Mouse (Mus musculus): Measurements from ENCODE around the gene Pgd. TPM values are rescaled to one million over a fixed set of nuclear protein-coding genes. Genes with fewer than 3 reads are reported as not detected.
"Not testable (repeated sequence)": the region's sequence is repeated elsewhere in the genome, so short reads cannot be mapped to it uniquely, and the experiment has no call there.

The Pgd gene
- polyA plus RNA-seq, 1 experiment from 2014 or later = 91.1 TPM

GRCm38 (mm10) chr4:149133395-149133794, 33.2 kb downstream of the Pgd start:
- H3K36me3 ChIP-seq = peaks cover 33% of the 10 kb centered on the region
- WGBS = 78% methylated on average over 5 of the region's 5 CpGs

GRCm38 (mm10) chr4:149131789-149132565, 34.6 kb downstream of the Pgd start:
- Histone ChIP-seq H3K4me2 (no peak overlapping the region), H3K4me3 (no peak overlapping the region), H3K9me3 (replicated peaks) (no peaks in the 10 kb centered on the region), H3K9ac (no peak overlapping the region), H3K27ac (ENCODE audit: poor library complexity, severe bottlenecking) (no peak overlapping the region), H3K4me1 (replicated peaks) (peaks cover 8% of the 10 kb centered on the region; the same call in 1 of the 2 replicates), H3K27me3 (replicated peaks) (no peaks in the 10 kb centered on the region), H3K36me3 (peaks cover 44% of the 10 kb centered on the region)
- WGBS = 87% methylated on average over 21 of the region's 21 CpGs
- no peak for ATAC-seq (ENCODE audit: insufficient number of reproducible peaks, low FRiP score)

More at GRCm38 (mm10) chr4:149133395-149133794, 33.2 kb downstream of the Pgd start:
- no peak overlapping the region for H3K9ac ChIP-seq
- no peaks in the 10 kb centered on the region for H3K27me3 ChIP-seq (replicated peaks)
- H3K4me2 ChIP-seq = no peak overlapping the region
- no peaks in the 10 kb centered on the region for H3K9me3 ChIP-seq (replicated peaks)
- H3K27ac ChIP-seq (ENCODE audit: poor library complexity, severe bottlenecking) = no peak overlapping the region
- no peak for ATAC-seq (ENCODE audit: insufficient number of reproducible peaks, low FRiP score)
- no peak overlapping the region for H3K4me3 ChIP-seq
- H3K4me1 ChIP-seq (replicated peaks) = peaks cover 9% of the 10 kb centered on the region; the same call in 1 of the 2 replicates

- Histone ChIP-seq H3K4me3 (no peak overlapping the region), H3K27ac (ENCODE audit: poor library complexity, severe bottlenecking) (no peak overlapping the region), H3K9me3 (replicated peaks) (no peaks in the 10 kb centered on the region), H3K4me2 (no peak overlapping the region), H3K36me3 (peaks cover 44% of the 10 kb centered on the region), H3K9ac (no peak overlapping the region), H3K4me1 (replicated peaks) (peaks cover under 1% of the 10 kb centered on the region; the same call in 1 of the 2 replicates), H3K27me3 (replicated peaks) (no peaks in the 10 kb centered on the region)
- 86% methylated on average over 23 of the region's 23 CpGs for WGBS
- no peak for ATAC-seq (ENCODE audit: insufficient number of reproducible peaks, low FRiP score)
Measured at GRCm38 (mm10) chr4:149131021-149131752, 35.4 kb downstream of the Pgd start.

GRCm38 (mm10) chr4:149128467-149128866, 38.1 kb downstream of the Pgd start:
- ATAC-seq (ENCODE audit: insufficient number of reproducible peaks, low FRiP score) = no peak
- peaks cover 41% of the 10 kb centered on the region for H3K36me3 ChIP-seq
- H3K4me1 ChIP-seq (replicated peaks) = peaks cover 5% of the 10 kb centered on the region
- H3K27me3 ChIP-seq (replicated peaks) = no peaks in the 10 kb centered on the region
- no peaks in the 10 kb centered on the region for H3K9me3 ChIP-seq (replicated peaks)
- no peak overlapping the region for H3K4me3 ChIP-seq
- H3K9ac ChIP-seq = no peak overlapping the region
- 87% methylated on average over 18 of the region's 18 CpGs for WGBS
- no peak overlapping the region for H3K4me2 ChIP-seq
- H3K27ac ChIP-seq (ENCODE audit: poor library complexity, severe bottlenecking) = no peak overlapping the region

- H3K4me1 ChIP-seq (replicated peaks) = peaks cover 5% of the 10 kb centered on the region
- no peak for ATAC-seq (ENCODE audit: insufficient number of reproducible peaks, low FRiP score)
- H3K9ac ChIP-seq = no peak within 1 kb of the TSS
- WGBS = 85% methylated on average over 11 of the region's 11 CpGs
- H3K27ac ChIP-seq (ENCODE audit: poor library complexity, severe bottlenecking) = no peak within 1 kb of the TSS
- no peaks in the 10 kb centered on the region for H3K9me3 ChIP-seq (replicated peaks)
- H3K27me3 ChIP-seq (replicated peaks) = no peaks in the 10 kb centered on the region
- no peak within 1 kb of the TSS for H3K4me3 ChIP-seq
- peaks cover 35% of the 10 kb centered on the region for H3K36me3 ChIP-seq
- H3K4me2 ChIP-seq = no peak within 1 kb of the TSS
Measured at GRCm38 (mm10) chr4:149126663-149127062, 39.9 kb downstream of the Pgd start, which contains the start of gene Cort. Gene Cort, minus strand, starts transcription at chr4:149126763.

- H3K9ac ChIP-seq = no peak overlapping the region
- 82% methylated on average over 6 of the region's 6 CpGs for WGBS
Measured at GRCm38 (mm10) chr4:149126115-149126509, 40.5 kb downstream of the Pgd start.

DNA sequence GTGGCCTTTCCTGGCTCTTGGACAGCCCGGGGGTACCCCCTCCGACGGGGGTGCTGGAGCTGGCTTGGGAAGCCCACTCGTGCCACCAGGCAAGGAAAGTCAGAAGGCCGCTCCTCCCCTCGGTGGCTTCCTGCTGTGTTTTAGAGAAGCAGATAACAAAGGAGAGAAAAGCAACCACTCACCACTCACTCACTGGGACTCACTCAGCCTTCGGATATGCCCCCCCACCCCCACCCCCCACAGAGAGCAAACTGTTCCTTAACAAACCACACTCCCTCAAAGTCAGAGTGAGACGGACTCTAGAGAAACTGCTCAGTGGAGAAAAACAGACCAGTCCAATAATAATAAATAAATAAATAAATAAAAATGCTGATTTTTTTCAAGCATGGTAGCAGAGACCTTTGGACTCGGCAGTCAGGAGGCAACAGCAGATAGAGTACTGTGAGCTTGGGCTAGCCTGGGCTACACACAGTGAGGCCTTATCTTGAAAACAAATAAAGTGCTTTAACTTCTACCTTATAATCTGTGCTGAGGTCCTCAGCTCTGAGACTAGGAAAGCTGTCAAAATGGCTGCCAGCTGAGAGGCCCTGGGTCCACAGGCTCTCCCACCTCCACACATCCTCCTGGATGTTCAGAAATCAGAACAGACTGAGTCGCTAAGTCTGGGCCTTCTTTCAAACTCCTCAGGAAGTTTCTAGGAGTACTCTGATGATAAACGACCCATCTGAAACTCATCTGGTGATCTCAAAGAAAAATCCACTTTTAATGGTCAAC, 41.0 kb downstream of the Pgd start:
- peaks cover 5% of the 10 kb centered on the region for H3K4me1 ChIP-seq (replicated peaks)
- H3K9me3 ChIP-seq (replicated peaks) = no peaks in the 10 kb centered on the region
- H3K9ac ChIP-seq = no peak overlapping the region
- no peak overlapping the region for H3K4me2 ChIP-seq
- no peaks in the 10 kb centered on the region for H3K27me3 ChIP-seq (replicated peaks)
- H3K36me3 ChIP-seq = peaks cover 27% of the 10 kb centered on the region
- H3K4me3 ChIP-seq = no peak overlapping the region
- WGBS = 41% methylated on average over 11 of the region's 11 CpGs
- no peak overlapping the region for H3K27ac ChIP-seq (ENCODE audit: poor library complexity, severe bottlenecking)
- no peak for ATAC-seq (ENCODE audit: insufficient number of reproducible peaks, low FRiP score)

More at GRCm38 (mm10) chr4:149126115-149126509, 40.5 kb downstream of the Pgd start:
- H3K4me1 ChIP-seq (replicated peaks) = peaks cover 5% of the 10 kb centered on the region
- H3K36me3 ChIP-seq = peaks cover 30% of the 10 kb centered on the region
- H3K27me3 ChIP-seq (replicated peaks) = no peaks in the 10 kb centered on the region
- H3K9me3 ChIP-seq (replicated peaks) = no peaks in the 10 kb centered on the region
- no peak overlapping the region for H3K4me2 ChIP-seq
- no peak for ATAC-seq (ENCODE audit: insufficient number of reproducible peaks, low FRiP score)
- no peak overlapping the region for H3K27ac ChIP-seq (ENCODE audit: poor library complexity, severe bottlenecking)
- no peak overlapping the region for H3K4me3 ChIP-seq

DNA sequence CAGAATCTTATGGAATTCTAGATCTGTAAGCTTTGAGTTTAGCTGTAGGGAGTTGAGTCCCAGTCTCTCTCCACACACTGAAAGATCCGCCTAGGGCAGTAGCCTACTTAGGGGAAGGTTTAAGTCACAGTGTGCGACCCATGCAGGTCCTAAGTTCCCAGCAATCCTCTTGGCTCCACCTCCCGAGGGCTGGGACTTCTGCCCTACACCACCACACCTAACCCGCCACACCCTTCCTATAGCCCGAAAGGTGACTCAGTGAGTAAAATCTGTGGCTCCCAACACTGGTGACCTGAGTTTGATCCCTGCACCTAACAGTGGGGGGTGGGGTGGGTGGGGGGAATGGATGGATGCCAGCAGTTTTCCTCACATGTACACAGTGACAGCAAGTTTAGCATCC, 43.1 kb downstream of the Pgd start:
- Histone ChIP-seq H3K27me3 (replicated peaks) (no peaks in the 10 kb centered on the region), H3K36me3 (peaks cover 26% of the 10 kb centered on the region), H3K27ac (ENCODE audit: poor library complexity, severe bottlenecking) (no peak overlapping the region), H3K4me3 (no peak overlapping the region), H3K4me1 (replicated peaks) (peaks cover 5% of the 10 kb centered on the region), H3K9ac (no peak overlapping the region), H3K4me2 (no peak overlapping the region), H3K9me3 (replicated peaks) (no peaks in the 10 kb centered on the region)
- no peak for ATAC-seq (ENCODE audit: insufficient number of reproducible peaks, low FRiP score)
- 59% methylated on average over 5 of the region's 5 CpGs for WGBS

DNA sequence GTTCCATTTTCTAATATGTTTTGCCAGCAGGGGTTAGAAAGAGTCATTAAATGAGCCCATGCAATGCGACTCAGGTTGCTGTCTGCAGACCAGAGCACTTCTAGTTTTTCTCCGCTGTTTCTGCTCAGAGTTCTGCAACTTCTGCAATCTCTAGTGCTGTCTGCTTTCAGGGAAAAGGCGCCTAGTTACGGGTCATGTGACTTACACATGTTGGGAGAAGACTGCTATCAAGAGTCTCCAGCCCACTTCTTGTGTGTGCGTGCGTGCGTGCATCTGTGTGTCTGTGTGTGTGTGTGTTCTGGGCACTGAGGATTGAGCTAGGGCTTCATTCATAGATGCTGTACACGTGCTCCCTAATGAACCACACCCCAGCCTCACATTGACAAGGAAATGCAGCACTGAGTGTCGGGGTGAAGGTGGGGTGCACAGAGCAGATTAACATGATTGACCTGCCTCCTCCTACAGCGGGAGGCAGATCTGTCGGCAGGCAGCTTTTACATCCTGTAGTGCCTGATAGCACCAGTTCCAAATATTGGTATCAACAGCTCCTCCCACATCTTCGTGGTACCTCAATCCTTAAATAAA, 46.5 kb downstream of the Pgd start:
- not testable (repeated sequence) for H3K27ac ChIP-seq (ENCODE audit: poor library complexity, severe bottlenecking); H3K4me3 ChIP-seq; H3K4me2 ChIP-seq; H3K9me3 ChIP-seq (replicated peaks); H3K9ac ChIP-seq; H3K4me1 ChIP-seq (replicated peaks); ATAC-seq (ENCODE audit: insufficient number of reproducible peaks, low FRiP score); H3K27me3 ChIP-seq (replicated peaks)
- 79% methylated on average over 12 of the region's 12 CpGs for WGBS
- peaks cover 27% of the 10 kb centered on the region for H3K36me3 ChIP-seq

DNA sequence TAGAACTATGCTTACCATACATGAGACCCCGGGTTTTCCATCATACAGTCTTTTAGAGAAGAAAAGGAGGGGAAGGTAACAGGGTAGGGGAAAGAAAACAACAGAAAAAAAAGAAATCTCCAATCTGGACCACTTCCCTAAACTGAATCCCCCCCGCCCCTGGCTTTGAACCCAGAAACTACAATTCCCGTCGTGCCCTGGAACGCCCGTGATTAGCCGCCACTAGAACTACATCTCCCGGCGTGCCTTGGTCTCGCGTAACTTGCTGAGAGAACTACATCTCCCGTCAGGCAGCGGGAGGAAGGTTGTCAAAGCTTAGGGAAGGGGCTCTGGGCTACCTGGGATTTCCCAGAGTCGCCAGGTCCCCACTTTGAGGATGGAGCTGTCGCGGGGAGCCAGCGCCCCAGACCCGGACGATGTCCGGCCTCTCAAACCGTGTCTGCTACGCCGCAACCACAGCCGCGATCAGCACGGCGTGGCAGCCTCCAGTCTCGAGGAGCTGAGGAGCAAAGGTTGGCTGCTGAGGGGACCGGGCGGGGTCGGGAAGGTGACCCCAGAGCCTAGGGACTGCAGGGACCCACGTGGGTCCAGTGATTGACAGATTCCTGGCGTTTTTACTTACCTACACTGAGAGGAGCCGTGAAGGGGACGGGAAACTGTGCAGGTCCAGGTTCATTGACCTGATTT, 62.6 kb downstream of the Pgd start, which contains the start of gene Dffa:
Gene Dffa, plus strand, starts transcription at position 272 of the 687 bp plus-strand sequence.
- H3K27ac ChIP-seq (ENCODE audit: poor library complexity, severe bottlenecking) = 0 out of 2 replicates have a peak within 1 kb of the TSS, but pooled peaks have one; percentile 22
- H3K9me3 ChIP-seq (replicated peaks) = no peaks in the 10 kb centered on the region
- peak; percentile 82 for ATAC-seq (ENCODE audit: insufficient number of reproducible peaks, low FRiP score)
- peak within 1 kb of the TSS; percentile 67 for H3K4me3 ChIP-seq
- peaks cover 10% of the 10 kb centered on the region for H3K4me1 ChIP-seq (replicated peaks)
- peak within 1 kb of the TSS; percentile 91 for H3K4me2 ChIP-seq
- H3K9ac ChIP-seq = peak within 1 kb of the TSS; percentile 82
- 1% methylated on average over 35 of the region's 35 CpGs for WGBS
- no peaks in the 10 kb centered on the region for H3K27me3 ChIP-seq (replicated peaks)
- peaks cover 31% of the 10 kb centered on the region for H3K36me3 ChIP-seq
